Mouse (Mus musculus): ENCODE measurements at regions not wholly inside any gene's neighbourhood (a gene's known extent, or its start where the extent isn't known, plus 50 kb on each side); places are given as distances from the start of the nearest gene placed in this dataset.

DNA sequence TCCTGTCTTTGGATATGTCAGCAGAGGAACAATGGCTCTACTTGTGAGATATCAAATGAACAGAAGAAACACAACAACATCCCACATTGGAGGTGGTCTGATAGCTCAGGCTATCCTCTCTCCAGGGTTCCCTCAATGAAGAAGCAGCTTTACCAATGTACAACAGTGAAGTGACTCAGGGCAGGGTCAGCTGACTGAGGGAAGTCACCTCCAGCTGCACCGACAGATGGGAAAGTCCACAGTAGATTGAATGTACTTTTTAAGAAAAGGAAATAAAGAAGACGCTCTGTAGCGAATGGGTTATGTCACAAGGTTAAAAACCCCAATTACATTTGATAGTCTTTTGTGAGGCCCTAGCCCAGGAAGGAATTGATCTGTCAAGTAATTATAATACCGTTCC, 62.6 kb upstream of the Tnfaip3 start:
- DNase-seq (ENCODE audit: low spot score in 2 of 2): no peak

DNA sequence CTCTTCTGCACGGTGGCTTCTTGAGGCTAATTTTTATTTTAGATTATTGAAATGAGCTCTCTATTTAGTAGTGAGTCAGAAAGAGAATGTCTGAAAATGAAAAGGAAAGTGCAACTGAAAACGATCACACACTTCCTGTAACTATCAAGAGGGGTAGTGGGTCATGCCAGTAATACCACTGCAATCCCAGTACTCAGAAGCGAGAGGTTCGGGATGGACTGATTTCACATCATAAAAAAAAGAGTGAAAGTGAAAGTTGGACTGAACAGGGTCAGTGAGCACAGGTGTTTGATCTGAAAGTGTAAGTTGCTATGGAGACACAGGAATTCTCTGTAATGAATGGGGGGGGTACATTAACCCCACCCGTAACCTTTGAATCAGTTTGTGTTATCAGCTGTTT, 52.9 kb upstream of the Tnfaip3 start:
- DNase-seq (ENCODE audit: low spot score in 2 of 2): no peak

DNA sequence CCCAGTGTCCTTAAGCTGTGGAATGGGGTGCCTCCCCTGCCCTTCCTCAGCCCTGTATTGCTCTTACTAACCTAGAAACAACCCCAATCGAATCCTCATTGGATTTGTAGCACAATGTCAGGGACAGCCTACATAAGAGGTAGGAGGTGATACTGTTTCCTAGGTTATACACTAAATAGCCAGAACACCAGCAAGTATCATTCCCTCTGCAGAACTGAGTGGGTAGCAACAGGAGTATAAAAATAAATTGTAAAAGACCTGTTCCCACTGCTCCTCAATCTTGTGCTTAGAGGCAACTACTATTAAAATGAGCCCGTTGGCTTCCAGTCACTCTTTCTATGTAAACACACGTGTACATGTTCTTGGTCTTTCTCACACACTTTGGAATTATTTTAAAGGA, 52.2 kb upstream of the Tnfaip3 start:
- no peak for DNase-seq (ENCODE audit: low spot score in 2 of 2)

DNA sequence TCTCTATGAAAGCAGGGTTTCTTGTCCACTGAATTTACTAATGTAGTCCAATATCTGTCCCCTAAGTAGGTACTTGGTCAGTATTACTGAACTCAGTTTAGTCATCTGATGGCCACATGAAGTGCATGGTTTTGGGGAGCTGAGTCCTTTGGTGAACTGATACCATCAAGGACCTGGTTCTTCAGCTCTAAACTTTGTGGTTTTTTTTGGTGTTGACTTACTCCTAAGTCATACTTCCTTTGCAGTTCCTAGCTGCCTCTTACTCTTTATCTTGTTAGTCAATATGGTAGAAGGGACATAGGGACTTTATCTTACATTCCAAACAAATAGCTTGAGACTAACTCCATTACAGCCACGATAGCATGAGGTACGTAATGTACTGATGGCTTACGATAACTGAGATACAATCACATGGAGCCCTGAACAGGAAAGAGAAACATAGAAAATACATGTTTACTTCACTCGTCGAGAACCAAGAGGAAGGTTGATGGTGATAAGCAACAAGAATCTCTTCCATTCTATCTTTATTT, 51.4 kb upstream of the Tnfaip3 start:
- DNase-seq (ENCODE audit: low spot score in 2 of 2): no peak
